Mouse (Mus musculus) testis, adult 2 months (tissue): ENCODE results near the gene Fscn2.

Source experiments
- CTCF ChIP-seq: fragments of 200-500 bp; IDR thresholded peaks from 2 replicates; pipeline ENCODE4 v1.5.1; 2012; ENCODE audit warnings: low read depth, mild to moderate bottlenecking, inconsistent platforms, low read length, moderate library complexity; ENCODE audit not compliant: control insufficient read depth, insufficient read depth, insufficient replicate concordance
- POLR2A ChIP-seq: fragments of 200-500 bp; IDR thresholded peaks from 2 replicates; pipeline ENCODE4 v1.6.1; 2012; ENCODE audit warnings: low read depth, mild to moderate bottlenecking, inconsistent platforms, low read length, moderate library complexity; ENCODE audit not compliant: control insufficient read depth

GRCm38 (mm10) chr11:120375324-120375723 lies 14.0 kb downstream of the Fscn2 start:
- TF ChIP-seq CTCF (no peak), POLR2A (no peak)
